Mouse (Mus musculus) thymus, adult 2 months (tissue): ENCODE measurements around the gene Dlgap5.

Source experiments
- CTCF ChIP-seq: fragments of 200-500 bp; IDR thresholded peaks from 2 replicates; pipeline ENCODE4 v1.5.1; 2012; ENCODE audit warnings: mild to moderate bottlenecking, control low read depth, low read length, moderate library complexity, borderline replicate concordance; ENCODE audit not compliant: control insufficient read depth, poor library complexity, insufficient read depth; ENCODE audit errors: extremely low read depth
- POLR2A ChIP-seq: fragments of 200-500 bp; IDR thresholded peaks from 2 replicates; pipeline ENCODE4 v1.6.1; 2012; ENCODE audit warnings: mild to moderate bottlenecking, low read length, control low read depth, moderate library complexity; ENCODE audit not compliant: control insufficient read depth, poor library complexity, insufficient read depth; ENCODE audit errors: extremely low read depth

DNA sequence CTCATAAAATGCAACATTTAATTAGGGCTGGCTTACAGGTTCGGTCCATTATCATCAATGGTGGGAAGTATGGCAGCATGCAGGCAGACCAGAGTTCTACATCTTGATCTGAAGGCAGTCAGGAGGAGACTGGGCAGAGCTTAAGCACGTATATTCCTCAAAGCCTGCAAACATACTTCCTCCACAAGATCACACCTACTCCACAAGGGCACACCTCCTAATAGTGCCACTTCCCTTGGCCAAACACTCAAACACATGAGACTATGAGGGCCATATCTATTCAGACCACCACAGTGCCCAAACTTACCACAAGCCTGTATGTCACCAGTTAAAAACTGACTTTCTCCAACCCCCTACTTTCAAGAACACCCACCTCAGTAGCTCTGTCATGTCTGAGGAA is 56.8 kb downstream of the Dlgap5 start:
- TF ChIP-seq CTCF (no peak), POLR2A (no peak)
